Mouse (Mus musculus) layer of hippocampus, adult 11-12 months (tissue): ENCODE measurements around the gene Cyb5d2.

Experiments
- DNase-seq: peaks from one replicate; pipeline ENCODE4 v3.0.0; 2022; ENCODE audit warnings: low spot score

Gene Cyb5d2

DNA sequence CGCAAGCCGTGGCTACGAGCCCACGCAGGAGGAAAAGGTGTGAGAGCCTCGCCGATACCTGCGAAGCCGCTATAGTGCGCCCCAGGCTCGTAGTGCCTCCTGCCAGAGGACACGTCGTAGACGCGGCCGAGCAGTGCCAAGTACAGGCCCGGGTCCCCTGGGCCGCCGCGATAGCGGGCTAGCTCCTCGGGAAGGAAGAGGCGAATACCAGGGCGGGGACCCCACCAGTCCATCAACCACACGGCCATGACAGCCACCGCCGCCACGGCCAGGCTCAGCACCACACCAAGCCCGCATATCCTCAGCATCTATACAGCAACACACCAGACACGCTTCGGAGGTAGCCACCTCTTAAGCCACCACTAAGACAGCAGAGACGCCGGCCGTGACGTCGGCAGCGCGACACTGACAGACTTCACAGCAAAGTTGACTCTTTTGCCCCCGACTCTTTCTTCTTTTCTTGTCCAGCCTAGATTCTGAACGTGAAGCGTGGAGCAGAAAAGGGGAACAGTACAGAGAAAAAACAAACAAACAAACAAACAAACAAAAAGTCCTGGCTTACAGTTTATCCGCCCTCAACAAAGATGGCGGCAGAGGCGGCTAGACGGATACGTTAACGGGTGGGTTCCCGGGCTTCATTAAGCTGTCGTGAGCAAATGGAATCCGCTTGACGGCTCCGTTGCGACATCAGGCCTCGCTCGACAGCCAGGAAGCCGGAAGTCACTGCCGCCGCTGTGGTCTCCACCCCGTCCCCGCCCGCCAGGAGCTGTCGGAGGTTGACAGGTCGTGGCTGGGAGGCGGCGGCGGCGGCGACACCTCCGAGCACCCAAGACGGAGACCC is at the start of gene Cyb5d2, which contains the start of gene Zzef1:
Gene Cyb5d2 (minus strand): TSS at position 688 of the 841 bp plus-strand sequence.
Gene Zzef1 (plus strand): TSS at position 772 of the 841 bp plus-strand sequence.
- DNase-seq: peak; percentile 96

DNA sequence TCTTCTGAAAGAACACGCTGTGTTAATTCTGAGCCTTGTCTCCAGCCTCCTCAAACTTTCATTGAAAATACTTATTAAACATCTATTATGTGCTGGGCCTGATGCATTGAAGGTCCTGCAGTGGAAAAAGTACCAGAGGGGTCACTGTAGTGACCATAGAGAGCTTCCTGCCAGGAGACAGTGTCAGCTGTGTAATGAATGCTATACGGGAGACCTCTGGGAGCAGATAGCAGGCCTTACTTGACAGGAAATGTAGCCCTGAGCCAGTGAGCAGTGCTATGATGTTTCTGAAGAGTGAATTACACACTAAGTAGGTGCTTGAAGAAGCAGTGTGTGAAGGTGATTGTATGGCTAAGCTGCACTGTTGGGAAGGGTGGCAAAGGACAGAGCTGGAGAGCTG is 49.6 kb upstream of the Cyb5d2 start:
- no peak for DNase-seq

DNA sequence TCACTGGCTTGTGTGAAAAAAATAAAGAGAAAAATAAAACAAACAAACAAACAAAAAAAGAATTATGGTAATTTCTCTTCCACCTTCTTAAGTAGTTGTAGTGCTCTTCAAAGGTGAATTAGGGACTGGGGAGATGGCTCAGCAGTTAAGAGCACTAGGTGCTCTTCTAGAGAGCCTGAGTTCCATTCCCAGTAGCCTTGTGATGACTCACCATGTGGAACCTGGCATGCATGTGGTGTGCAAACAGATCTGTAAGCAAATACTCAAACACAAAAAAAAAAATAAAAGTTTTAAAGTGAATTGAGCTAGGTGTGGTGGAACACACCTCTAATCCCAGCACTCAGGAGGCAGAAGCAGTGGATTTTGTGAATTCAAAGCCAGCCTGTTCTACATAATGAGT is 47.6 kb upstream of the Cyb5d2 start:
- no peak for DNase-seq

GRCm38 (mm10) chr11:72842731-72843130 is 46.8 kb upstream of the Cyb5d2 start:
- no peak for DNase-seq

GRCm38 (mm10) chr11:72829869-72830268 is 33.9 kb upstream of the Cyb5d2 start:
- DNase-seq: no peak

- no peak for DNase-seq
Measured at GRCm38 (mm10) chr11:72821041-72821440, 25.1 kb upstream of the Cyb5d2 start.

DNA sequence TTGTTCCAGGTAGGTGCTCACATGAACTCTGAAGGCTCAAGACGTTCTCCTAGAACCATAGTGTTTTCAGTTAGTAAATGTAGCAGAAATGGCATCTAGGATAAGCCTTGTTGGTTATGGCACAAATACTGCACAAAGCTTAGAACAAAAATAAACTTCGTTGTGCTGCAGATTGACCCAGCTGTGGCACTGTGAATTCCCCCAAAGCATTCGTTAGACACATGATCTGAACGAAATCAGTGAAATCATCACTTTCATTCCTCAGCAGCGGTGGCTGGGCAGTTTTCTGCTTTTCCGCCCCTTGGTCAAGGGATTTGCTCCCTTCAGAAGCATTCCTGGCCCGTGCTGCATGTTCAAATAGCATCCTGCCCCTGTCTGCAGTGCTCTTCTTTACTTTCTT is 22.1 kb upstream of the Cyb5d2 start:
- DNase-seq: no peak

- DNase-seq: no peak
Measured at GRCm38 (mm10) chr11:72816859-72817258, 20.9 kb upstream of the Cyb5d2 start.

GRCm38 (mm10) chr11:72814188-72814587 is 18.2 kb upstream of the Cyb5d2 start:
- no peak for DNase-seq

DNA sequence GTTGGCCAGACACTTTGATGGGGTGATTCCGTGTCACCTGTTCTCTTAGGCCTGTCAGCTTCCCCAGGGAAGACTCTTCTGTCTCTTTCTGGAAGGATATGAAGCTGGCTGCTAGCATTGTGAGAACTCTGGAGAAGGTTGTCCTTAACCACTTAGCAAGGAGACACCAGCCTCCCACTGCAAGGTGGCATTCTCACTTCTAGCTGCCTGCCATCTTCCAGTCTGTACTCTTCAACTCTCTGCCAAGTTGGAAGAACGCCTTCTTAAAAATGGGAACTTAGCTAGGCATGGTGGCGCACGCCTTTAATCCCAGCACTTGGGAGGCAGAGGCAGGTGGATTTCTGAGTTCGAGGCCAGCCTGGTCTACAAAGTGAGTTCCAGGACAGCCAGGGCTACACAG is 17.7 kb upstream of the Cyb5d2 start:
- DNase-seq: no peak

DNA sequence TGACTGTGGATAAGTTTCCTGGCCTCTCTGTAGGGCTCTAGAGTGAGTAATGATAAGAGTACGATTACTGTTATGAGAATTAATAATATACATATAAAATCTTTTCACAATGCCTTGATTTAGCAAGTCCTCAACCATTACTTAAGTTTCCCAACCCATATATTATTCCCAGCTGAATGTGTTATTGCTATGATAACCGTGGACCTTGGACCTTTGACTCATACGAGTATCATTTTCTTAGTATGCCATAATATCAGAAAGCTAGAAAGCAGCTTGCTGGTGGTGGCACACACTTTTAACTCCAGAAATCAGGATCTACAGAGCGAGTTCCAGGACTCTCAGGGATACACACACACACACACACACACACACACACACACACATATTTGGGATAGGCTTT is 12.1 kb upstream of the Cyb5d2 start:
- no peak for DNase-seq

- DNase-seq: peak; percentile 53
Measured at GRCm38 (mm10) chr11:72806556-72806955, 10.6 kb upstream of the Cyb5d2 start.

- no peak for DNase-seq
Measured at GRCm38 (mm10) chr11:72805232-72805631, 9.3 kb upstream of the Cyb5d2 start.

GRCm38 (mm10) chr11:72804586-72804985 is 8.6 kb upstream of the Cyb5d2 start:
- DNase-seq: no peak

GRCm38 (mm10) chr11:72803038-72803437 is 7.1 kb upstream of the Cyb5d2 start:
- no peak for DNase-seq

DNA sequence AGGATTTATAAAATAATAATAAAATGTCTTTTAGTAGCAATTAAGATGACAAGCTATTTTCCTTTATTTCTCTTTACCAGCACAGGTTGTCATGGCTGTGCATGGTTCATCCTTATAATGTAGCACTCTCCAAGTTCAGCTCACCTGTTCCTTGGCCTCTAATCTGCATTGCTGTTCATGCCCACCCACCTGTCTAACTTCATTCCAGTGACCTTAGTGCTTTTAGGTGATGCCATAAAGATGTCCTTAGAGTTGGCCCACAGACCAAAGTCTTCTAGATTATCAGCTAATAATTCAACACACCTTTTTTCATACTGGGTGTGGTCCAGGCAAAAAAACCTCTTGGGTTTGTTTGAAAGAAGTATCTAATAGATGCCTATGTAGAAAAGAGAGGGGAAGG is 5.2 kb upstream of the Cyb5d2 start:
- DNase-seq: no peak

DNA sequence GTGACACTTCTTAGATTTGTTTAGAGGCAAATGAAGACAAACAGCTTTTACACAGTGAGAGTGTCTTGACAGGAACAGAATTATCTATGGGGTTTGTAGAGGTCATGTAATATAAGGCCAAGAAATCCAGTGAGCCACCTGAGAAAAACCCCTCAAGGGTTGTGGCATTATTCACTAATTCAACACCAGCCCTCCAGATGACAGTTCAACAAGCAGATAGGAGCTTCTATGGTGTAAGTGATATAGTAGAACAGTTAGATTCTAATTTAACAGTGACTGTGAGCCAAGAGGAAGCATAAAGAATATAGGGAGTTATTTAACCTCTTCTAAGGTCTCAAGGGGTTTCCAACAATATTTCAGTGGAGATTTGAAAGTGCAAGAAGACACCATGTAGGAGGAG is 2.2 kb upstream of the Cyb5d2 start:
- DNase-seq: no peak

GRCm38 (mm10) chr11:72796773-72797338 is 914 bp upstream of the Cyb5d2 start:
- DNase-seq: no peak

- no peak for DNase-seq
Measured at GRCm38 (mm10) chr11:72796296-72796687, 350 bp upstream of the Cyb5d2 start.

DNA sequence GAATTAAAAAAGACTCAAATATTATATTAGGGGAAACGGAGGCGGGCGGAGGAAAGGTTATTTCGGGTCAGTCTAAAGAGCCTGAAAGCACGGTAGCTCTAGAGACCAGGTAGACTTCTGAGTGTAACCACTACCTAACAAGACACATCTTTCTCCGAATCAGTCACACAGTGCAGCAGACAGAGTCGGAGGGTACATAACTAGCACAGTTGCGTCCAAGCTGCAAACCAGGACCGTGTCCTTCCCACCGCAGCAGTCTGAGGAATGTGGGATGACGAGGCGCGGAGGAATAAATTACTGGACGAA is 840 bp downstream of the Cyb5d2 start:
- no peak for DNase-seq

DNA sequence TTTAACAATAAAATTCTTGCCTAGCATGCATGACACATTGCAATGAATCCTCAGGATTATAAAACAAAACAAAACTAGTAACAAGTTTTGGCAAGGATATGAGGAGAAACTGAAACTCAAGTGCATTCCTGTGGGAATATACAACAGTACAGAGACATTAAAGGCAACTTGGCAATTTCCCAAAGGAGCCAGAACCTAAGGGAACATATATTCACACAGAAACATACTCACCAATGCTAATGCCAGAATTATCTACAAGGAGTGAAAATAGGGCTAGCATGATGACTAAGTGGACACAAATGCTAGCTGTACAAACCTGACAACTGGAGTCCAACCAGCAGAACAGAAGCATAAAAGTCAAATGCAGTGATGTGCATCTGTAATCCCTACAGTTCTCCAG is 3.9 kb downstream of the Cyb5d2 start:
- no peak for DNase-seq

GRCm38 (mm10) chr11:72782503-72782902 is 13.4 kb downstream of the Cyb5d2 start:
- DNase-seq: no peak

DNA sequence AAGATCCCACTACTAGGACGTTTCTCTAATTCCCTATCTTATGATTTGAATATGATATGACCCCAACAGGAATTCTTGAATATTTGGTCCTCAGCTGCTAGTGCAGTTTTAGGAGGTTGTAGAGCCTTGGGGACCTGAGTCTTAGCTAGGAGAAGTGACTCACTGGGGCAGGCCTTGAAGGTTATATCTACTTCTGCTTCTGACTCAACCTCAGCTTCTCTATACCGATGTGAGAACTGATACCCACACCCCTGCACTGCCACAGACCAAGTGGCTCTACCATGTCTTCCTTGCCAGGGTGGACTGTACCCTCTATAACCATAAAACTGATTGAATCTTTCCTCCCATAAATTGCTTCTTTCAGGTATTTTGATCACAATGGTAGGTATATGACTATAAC is 13.8 kb downstream of the Cyb5d2 start:
- no peak for DNase-seq

DNA sequence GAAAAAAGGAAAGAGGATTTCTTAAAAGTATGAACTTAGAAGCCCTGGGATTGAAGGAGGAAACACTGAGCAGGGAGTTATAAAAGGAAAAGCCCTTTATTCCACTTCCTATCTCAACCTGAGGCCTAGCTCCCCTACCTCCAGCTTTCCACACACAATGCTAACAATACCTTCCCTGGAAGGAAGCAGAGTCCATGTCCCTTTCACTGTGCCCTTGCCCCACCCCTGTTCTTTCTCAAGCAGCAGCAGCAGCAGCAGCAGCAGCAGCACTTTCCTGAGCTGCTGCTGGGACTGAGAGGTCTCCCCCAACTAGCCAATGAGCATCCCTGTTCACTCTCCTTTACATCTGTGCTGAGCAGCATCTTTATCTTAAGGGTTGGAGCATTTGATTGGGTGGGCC is 17.0 kb downstream of the Cyb5d2 start:
- no peak for DNase-seq
